Mouse (Mus musculus): ENCODE results near the gene Tm7sf3. TPM values are rescaled to one million over a fixed set of nuclear protein-coding genes. Genes with fewer than 3 reads are reported as not detected.

Tm7sf3 gene
- polyA plus RNA-seq, 1 experiment from 2014 or later = 25.6 TPM

GRCm38 (mm10) chr6:146672106-146672505, 29.5 kb upstream of the Tm7sf3 start:
- H3K36me3 ChIP-seq = no peaks in the 10 kb centered on the region
- no peak overlapping the region for H3K4me2 ChIP-seq (replicated peaks)
- H3K4me3 ChIP-seq = no peak overlapping the region
- H3K4me1 ChIP-seq = no peaks in the 10 kb centered on the region
- WGBS = 80% methylated on average over 5 of the region's 5 CpGs
- no peak overlapping the region for H3K9ac ChIP-seq
- H3K27me3 ChIP-seq (replicated peaks) = no peaks in the 10 kb centered on the region
- ATAC-seq (ENCODE audit: low FRiP score, low read depth) = no peak
- H3K9me3 ChIP-seq = no peaks in the 10 kb centered on the region
- H3K27ac ChIP-seq = no peak overlapping the region

DNA sequence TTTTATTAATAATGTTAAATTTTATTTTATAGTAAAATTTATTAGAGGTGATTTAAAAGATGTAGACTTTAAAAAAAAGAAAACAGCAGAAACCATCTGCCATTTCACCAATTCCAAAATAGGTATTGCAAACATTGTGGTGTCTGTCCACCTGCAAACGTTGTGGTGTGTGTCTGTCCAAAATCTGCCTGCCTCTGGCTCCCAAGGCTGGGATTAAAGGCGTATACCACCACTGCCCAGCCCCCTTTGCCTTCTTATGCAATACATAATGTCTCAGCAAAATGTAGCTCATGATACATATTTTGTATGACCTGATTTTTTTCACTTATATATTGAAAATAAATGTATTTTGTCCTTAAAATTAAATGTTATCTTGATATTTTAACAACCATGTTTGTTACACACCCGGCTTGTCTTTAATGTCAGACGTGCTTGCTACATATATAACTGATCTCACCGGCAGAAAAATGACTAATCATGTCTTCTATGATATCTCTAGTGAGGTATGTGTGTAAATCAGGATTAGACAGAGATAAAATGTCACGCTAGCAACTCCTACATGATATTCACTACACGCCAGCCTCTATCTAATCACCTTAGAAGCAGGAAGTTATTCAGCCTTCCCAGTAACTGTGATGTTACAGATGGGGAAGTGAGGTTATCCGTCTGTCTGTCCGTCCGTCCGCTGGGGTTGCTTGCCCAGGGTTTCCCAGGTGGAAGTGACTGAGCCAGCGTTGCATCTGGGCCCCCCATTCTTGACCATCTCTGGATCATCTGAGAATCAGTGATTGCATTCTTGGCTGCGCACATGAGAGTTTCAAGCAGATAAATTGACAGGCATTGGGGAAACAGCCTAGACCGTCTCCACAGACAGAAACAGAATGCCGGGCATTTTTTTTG, 28.6 kb upstream of the Tm7sf3 start:
- H3K9ac ChIP-seq = no peak overlapping the region
- no peaks in the 10 kb centered on the region for H3K9me3 ChIP-seq
- no peak overlapping the region for H3K4me3 ChIP-seq
- 91% methylated on average over 15 of the region's 15 CpGs for WGBS
- ATAC-seq (ENCODE audit: low FRiP score, low read depth) = no peak
- H3K27me3 ChIP-seq (replicated peaks) = no peaks in the 10 kb centered on the region
- H3K27ac ChIP-seq = no peak overlapping the region
- H3K4me1 ChIP-seq = no peaks in the 10 kb centered on the region
- H3K4me2 ChIP-seq (replicated peaks) = no peak overlapping the region
- no peaks in the 10 kb centered on the region for H3K36me3 ChIP-seq

DNA sequence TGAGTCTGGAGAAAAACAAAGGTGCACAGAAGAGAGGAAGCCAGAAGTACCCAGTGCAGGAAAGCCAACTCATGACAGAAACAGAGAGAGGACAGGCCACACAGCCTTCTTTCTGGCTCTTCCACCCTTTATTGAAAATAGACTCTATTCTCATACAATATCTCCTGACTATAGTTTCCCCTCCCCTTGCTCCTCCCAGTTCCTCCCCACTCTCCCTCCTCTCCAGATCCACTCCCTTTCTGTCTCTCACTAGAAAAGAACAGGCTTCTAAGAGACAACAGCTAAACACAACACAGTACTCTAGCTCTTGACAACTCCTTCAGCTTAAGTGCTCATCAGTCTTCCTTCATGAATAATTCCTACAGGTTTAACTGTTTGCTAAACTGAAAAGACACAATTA, 26.0 kb upstream of the Tm7sf3 start:
- H3K27me3 ChIP-seq (replicated peaks) = no peaks in the 10 kb centered on the region
- no peak overlapping the region for H3K27ac ChIP-seq
- no peaks in the 10 kb centered on the region for H3K9me3 ChIP-seq
- H3K36me3 ChIP-seq = no peaks in the 10 kb centered on the region
- no peak overlapping the region for H3K9ac ChIP-seq
- H3K4me1 ChIP-seq = no peaks in the 10 kb centered on the region
- no peak overlapping the region for H3K4me3 ChIP-seq
- no peak overlapping the region for H3K4me2 ChIP-seq (replicated peaks)
- no peak for ATAC-seq (ENCODE audit: low FRiP score, low read depth)

GRCm38 (mm10) chr6:146666811-146667210, 24.2 kb upstream of the Tm7sf3 start:
- Histone ChIP-seq H3K4me1 (no peaks in the 10 kb centered on the region), H3K27me3 (replicated peaks) (no peaks in the 10 kb centered on the region)
- WGBS = 81% methylated on average over 6 of the region's 6 CpGs

DNA sequence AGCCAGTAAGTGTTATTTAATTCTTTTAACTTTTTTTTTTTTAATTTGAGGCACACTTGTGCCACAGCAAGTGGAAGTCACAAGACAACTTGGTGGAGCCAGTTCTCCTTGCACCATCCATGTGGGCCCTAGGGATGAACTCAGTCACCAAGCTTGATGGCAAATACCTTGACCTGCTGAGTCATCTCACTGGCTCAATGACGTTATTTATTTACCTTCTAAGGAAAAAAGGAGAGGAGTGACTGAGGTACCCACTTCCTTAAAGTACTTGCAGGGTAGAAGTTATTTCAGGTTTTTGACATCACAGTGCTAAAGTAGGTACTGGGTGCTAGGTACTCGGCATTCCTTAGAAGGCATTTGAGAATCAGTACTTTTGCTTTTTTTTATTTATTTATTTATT, 22.8 kb upstream of the Tm7sf3 start:
- 88% methylated on average over 2 of the region's 2 CpGs for WGBS
- Histone ChIP-seq H3K4me2 (replicated peaks) (no peak overlapping the region), H3K9me3 (no peaks in the 10 kb centered on the region), H3K4me3 (no peak overlapping the region), H3K9ac (no peak overlapping the region), H3K27ac (no peak overlapping the region), H3K36me3 (no peaks in the 10 kb centered on the region), H3K4me1 (no peaks in the 10 kb centered on the region), H3K27me3 (replicated peaks) (no peaks in the 10 kb centered on the region)
- ATAC-seq (ENCODE audit: low FRiP score, low read depth) = no peak

More at GRCm38 (mm10) chr6:146666811-146667210, 24.2 kb upstream of the Tm7sf3 start:
- Histone ChIP-seq H3K4me2 (replicated peaks) (no peak overlapping the region), H3K9ac (no peak overlapping the region), H3K9me3 (no peaks in the 10 kb centered on the region), H3K4me3 (no peak overlapping the region), H3K36me3 (no peaks in the 10 kb centered on the region), H3K27ac (no peak overlapping the region)
- no peak for ATAC-seq (ENCODE audit: low FRiP score, low read depth)

GRCm38 (mm10) chr6:146664917-146665316, 22.3 kb upstream of the Tm7sf3 start:
- Histone ChIP-seq H3K27me3 (replicated peaks) (no peaks in the 10 kb centered on the region), H3K4me2 (replicated peaks) (no peak overlapping the region), H3K9ac (no peak overlapping the region), H3K27ac (no peak overlapping the region), H3K9me3 (no peaks in the 10 kb centered on the region), H3K36me3 (no peaks in the 10 kb centered on the region), H3K4me1 (no peaks in the 10 kb centered on the region), H3K4me3 (no peak overlapping the region)
- ATAC-seq (ENCODE audit: low FRiP score, low read depth) = no peak
- 96% methylated on average over 5 of the region's 5 CpGs for WGBS

GRCm38 (mm10) chr6:146664116-146664515, 21.5 kb upstream of the Tm7sf3 start:
- H3K4me3 ChIP-seq = no peak overlapping the region
- no peaks in the 10 kb centered on the region for H3K27me3 ChIP-seq (replicated peaks)
- H3K4me2 ChIP-seq (replicated peaks) = no peak overlapping the region
- no peak overlapping the region for H3K27ac ChIP-seq
- H3K9me3 ChIP-seq = no peaks in the 10 kb centered on the region
- no peaks in the 10 kb centered on the region for H3K4me1 ChIP-seq
- ATAC-seq (ENCODE audit: low FRiP score, low read depth) = no peak
- WGBS = 76% methylated on average over 5 of the region's 5 CpGs
- H3K9ac ChIP-seq = no peak overlapping the region
- no peaks in the 10 kb centered on the region for H3K36me3 ChIP-seq

DNA sequence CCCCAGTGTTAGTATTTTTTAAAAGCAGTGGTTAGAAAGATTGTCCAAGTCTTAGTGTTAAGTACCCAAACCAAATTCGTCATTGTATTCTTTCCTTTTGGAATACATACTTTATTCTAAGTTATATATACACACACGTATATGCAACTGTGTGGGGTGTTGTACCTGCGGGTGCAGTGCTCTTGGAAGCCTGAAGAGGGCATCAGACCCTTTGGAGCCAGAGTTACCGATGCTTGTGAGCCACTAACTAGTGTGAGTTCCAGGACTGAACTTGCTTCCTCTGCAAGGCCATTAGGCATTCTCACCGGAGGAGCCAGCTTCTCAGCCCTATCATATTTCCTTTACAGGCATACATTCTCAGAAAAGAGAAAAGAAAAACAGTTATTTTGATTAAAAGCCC, 20.1 kb upstream of the Tm7sf3 start:
- no peaks in the 10 kb centered on the region for H3K9me3 ChIP-seq

DNA sequence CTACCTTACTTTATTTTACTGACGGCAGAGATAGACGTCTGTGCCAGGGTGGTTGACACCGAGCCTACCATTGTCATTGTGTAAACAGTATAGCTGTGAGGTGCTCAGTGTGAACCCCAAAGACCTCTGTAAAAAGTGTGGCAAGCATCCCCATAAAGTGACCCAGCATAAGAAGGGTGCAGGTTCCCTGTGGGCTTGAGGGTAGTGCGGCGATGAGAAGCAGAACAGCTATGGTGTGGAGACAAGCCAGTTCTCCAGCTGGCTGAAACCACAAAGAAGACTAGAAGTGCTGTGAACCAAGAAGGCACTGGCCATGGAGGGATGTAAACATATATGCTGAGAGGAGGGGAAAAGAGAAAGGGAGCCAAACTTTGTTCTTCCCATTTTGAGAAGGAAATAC, 19.0 kb upstream of the Tm7sf3 start:
- WGBS = 84% methylated on average over 5 of the region's 5 CpGs
- H3K9ac ChIP-seq = no peak overlapping the region

More for the DNA sequence above, 20.1 kb upstream of the Tm7sf3 start:
- Histone ChIP-seq H3K9ac (no peak overlapping the region), H3K27ac (no peak overlapping the region), H3K27me3 (replicated peaks) (no peaks in the 10 kb centered on the region), H3K36me3 (no peaks in the 10 kb centered on the region), H3K4me2 (replicated peaks) (no peak overlapping the region), H3K4me3 (no peak overlapping the region), H3K4me1 (no peaks in the 10 kb centered on the region)
- no peak for ATAC-seq (ENCODE audit: low FRiP score, low read depth)
- 38% methylated on average over 5 of the region's 5 CpGs for WGBS

DNA sequence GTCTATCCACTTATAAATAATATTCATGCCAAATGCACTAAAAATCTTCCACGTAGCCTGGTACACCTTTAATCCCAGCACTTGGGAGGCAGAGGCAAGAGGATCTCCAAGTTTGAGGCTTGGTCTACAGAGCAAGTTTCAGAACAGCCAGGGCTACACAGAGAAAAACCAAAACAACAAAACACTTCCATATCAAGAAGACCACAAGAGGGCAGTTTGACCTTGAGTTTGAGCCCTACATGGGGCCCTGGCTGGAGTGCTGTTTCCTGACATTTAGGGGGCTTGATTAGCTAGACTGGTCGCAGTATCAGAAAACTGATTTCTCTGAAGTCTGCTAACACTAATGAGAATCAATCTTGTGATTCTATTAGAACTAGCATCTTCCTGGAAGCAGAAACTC, 18.0 kb upstream of the Tm7sf3 start:
- Histone ChIP-seq H3K4me2 (replicated peaks) (no peak overlapping the region), H3K27ac (no peak overlapping the region), H3K9ac (no peak overlapping the region), H3K9me3 (no peaks in the 10 kb centered on the region), H3K4me1 (no peaks in the 10 kb centered on the region), H3K4me3 (no peak overlapping the region), H3K27me3 (replicated peaks) (no peaks in the 10 kb centered on the region), H3K36me3 (no peaks in the 10 kb centered on the region)
- no peak for ATAC-seq (ENCODE audit: low FRiP score, low read depth)
- 71% methylated on average over 2 of the region's 2 CpGs for WGBS

More for the DNA sequence above, 19.0 kb upstream of the Tm7sf3 start:
- Histone ChIP-seq H3K27me3 (replicated peaks) (no peaks in the 10 kb centered on the region), H3K4me3 (no peak overlapping the region), H3K4me2 (replicated peaks) (no peak overlapping the region), H3K36me3 (no peaks in the 10 kb centered on the region), H3K27ac (no peak overlapping the region), H3K9me3 (no peaks in the 10 kb centered on the region), H3K4me1 (no peaks in the 10 kb centered on the region)
- ATAC-seq (ENCODE audit: low FRiP score, low read depth) = no peak

GRCm38 (mm10) chr6:146653197-146653596, 10.6 kb upstream of the Tm7sf3 start:
- Histone ChIP-seq H3K4me1 (no peaks in the 10 kb centered on the region), H3K4me2 (replicated peaks) (no peak overlapping the region), H3K36me3 (peaks cover 9% of the 10 kb centered on the region), H3K27me3 (replicated peaks) (no peaks in the 10 kb centered on the region), H3K27ac (no peak overlapping the region), H3K4me3 (no peak overlapping the region), H3K9me3 (no peaks in the 10 kb centered on the region), H3K9ac (no peak overlapping the region)
- WGBS = 92% methylated on average over 3 of the region's 3 CpGs
- no peak for ATAC-seq (ENCODE audit: low FRiP score, low read depth)

- peaks cover 9% of the 10 kb centered on the region for H3K36me3 ChIP-seq
- ATAC-seq (ENCODE audit: low FRiP score, low read depth) = no peak
- H3K9me3 ChIP-seq = no peaks in the 10 kb centered on the region
- no peak overlapping the region for H3K27ac ChIP-seq
- no peak overlapping the region for H3K9ac ChIP-seq
- no peak overlapping the region for H3K4me2 ChIP-seq (replicated peaks)
- H3K4me3 ChIP-seq = no peak overlapping the region
- no peaks in the 10 kb centered on the region for H3K27me3 ChIP-seq (replicated peaks)
- H3K4me1 ChIP-seq = no peaks in the 10 kb centered on the region
These were observed 8.8 kb upstream of the Tm7sf3 start for GRCm38 (mm10) chr6:146651431-146651830.

- no peak overlapping the region for H3K4me3 ChIP-seq
- H3K27me3 ChIP-seq (replicated peaks) = no peaks in the 10 kb centered on the region
- WGBS = 98% methylated on average over 2 of the region's 2 CpGs
- no peak overlapping the region for H3K4me2 ChIP-seq (replicated peaks)
- ATAC-seq (ENCODE audit: low FRiP score, low read depth) = no peak
- H3K36me3 ChIP-seq = peaks cover 9% of the 10 kb centered on the region
- no peak overlapping the region for H3K9ac ChIP-seq
- H3K4me1 ChIP-seq = no peaks in the 10 kb centered on the region
- H3K9me3 ChIP-seq = no peaks in the 10 kb centered on the region
- no peak overlapping the region for H3K27ac ChIP-seq
These were observed 7.4 kb upstream of the Tm7sf3 start for GRCm38 (mm10) chr6:146650013-146650412.

Measured in neural tube, embryonic 12.5 days (tissue).